Mouse (Mus musculus) intestine, postnatal 0 days (tissue): ENCODE results near the gene Rab8b. TPM values are rescaled to one million over a fixed set of nuclear protein-coding genes. Genes with fewer than 3 reads are reported as not detected.
"Not testable (repeated sequence)": the region's sequence is repeated elsewhere in the genome, so short reads cannot be mapped to it uniquely, and the experiment has no call there.

Experiments used
- ATAC-seq: fragments of 200-750 bp; cut with Nextera tagmentation; 2 replicates; pipeline ENCODE4 v1.8.0; 2017; ENCODE audit warnings: mild to moderate bottlenecking, moderate TSS enrichment, moderate library complexity
- H3K27ac ChIP-seq: fragments of 300-500 bp; sonication (generic); 2 replicates; pipeline ENCODE4 v1.5.1; 2014; ENCODE audit warnings: mild to moderate bottlenecking, low read depth, low read length, moderate library complexity
- H3K27me3 ChIP-seq: fragments of 300-500 bp; sonication (generic); replicated peaks from 2 replicates; pipeline ENCODE4 v1.6.1; 2014; ENCODE audit warnings: low read length, mixed read lengths; ENCODE audit not compliant: control insufficient read depth, insufficient read depth
- H3K36me3 ChIP-seq: fragments of 300-500 bp; sonication (generic); 2 replicates; pipeline ENCODE4 v1.6.1; 2014; ENCODE audit warnings: mild to moderate bottlenecking, moderate library complexity; ENCODE audit not compliant: control insufficient read depth, insufficient read depth
- H3K4me1 ChIP-seq: fragments of 300-500 bp; sonication (generic); replicated peaks from 2 replicates; pipeline ENCODE4 v1.6.1; 2014; ENCODE audit warnings: antibody characterized with exemption, low read length, mixed read lengths; ENCODE audit not compliant: control insufficient read depth, insufficient read depth
- H3K4me2 ChIP-seq: fragments of 300-500 bp; sonication (generic); replicated peaks from 2 replicates; pipeline ENCODE4 v1.6.1; 2014; ENCODE audit warnings: low read depth, mild to moderate bottlenecking, moderate library complexity
- H3K4me3 ChIP-seq: fragments of 300-500 bp; sonication (generic); 2 replicates; pipeline ENCODE4 v1.5.1; 2014; ENCODE audit warnings: low read depth, low read length
- H3K9ac ChIP-seq: fragments of 300-500 bp; sonication (generic); 2 replicates; pipeline ENCODE4 v1.6.1; 2014; ENCODE audit warnings: mild to moderate bottlenecking, low read depth, low read length
- H3K9me3 ChIP-seq: fragments of 300-500 bp; sonication (generic); 2 replicates; pipeline ENCODE4 v1.6.1; 2016; ENCODE audit warnings: mixed run types; ENCODE audit not compliant: control insufficient read depth
- CTCF ChIP-seq: sonication (generic); IDR thresholded peaks from 2 replicates; pipeline ENCODE4 v1.5.1; 2016; ENCODE audit warnings: low read depth, mild to moderate bottlenecking, control low read depth, antibody characterized with exemption, moderate library complexity
- WGBS: fragments of 180-500 bp; shearing (Covaris S2); extraction: QIAGEN DNeasy Blood & Tissue Kit; methylation state at CpG from one replicate; pipeline ENCODE4 v1.1.7; 2014; 5-methylcytosine and 5-hydroxymethylcytosine counted together
- polyA plus RNA-seq: library from polyadenylated mRNA; unstranded; fragments of >200 nt; fragmentation: Nextera tagmentation; extraction: Ambion mirVana; gene quantifications from 2 replicates; pipeline ENCODE4 v1.2.1, GENCODE M21; 2015

Rab8b gene
- polyA plus RNA-seq, 1 experiment from 2014 or later = 16.2 TPM

DNA sequence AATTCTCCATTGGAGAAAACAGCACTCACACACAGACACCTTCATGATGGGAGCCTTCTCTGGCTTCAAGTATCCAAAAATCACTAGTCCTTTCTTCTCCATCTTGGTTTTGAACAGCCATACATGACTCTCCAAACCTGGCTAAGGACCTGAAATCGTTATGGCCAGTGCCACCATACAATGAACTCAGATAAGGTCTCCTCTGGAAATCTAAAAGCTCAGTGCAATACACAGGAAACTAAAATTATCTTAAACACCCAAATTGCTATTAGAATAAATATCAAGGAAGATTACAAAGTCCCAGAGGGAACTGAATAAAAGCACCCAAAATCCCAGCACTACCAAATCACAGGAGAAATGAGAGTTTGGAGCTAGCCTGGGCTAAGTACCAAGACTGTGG lies 25.1 kb downstream of the Rab8b start:
- no peak overlapping the region for H3K9ac ChIP-seq
- H3K9me3 ChIP-seq = no peaks in the 10 kb centered on the region
- H3K4me1 ChIP-seq = no peaks in the 10 kb centered on the region
- no peak for TF ChIP-seq CTCF
- WGBS = 87% methylated on average over 1 of the region's 1 CpGs
- no peaks in the 10 kb centered on the region for H3K27me3 ChIP-seq
- ATAC-seq = no peak
- no peak overlapping the region for H3K27ac ChIP-seq
- H3K4me2 ChIP-seq = no peak overlapping the region
- no peaks in the 10 kb centered on the region for H3K36me3 ChIP-seq
- no peak overlapping the region for H3K4me3 ChIP-seq

DNA sequence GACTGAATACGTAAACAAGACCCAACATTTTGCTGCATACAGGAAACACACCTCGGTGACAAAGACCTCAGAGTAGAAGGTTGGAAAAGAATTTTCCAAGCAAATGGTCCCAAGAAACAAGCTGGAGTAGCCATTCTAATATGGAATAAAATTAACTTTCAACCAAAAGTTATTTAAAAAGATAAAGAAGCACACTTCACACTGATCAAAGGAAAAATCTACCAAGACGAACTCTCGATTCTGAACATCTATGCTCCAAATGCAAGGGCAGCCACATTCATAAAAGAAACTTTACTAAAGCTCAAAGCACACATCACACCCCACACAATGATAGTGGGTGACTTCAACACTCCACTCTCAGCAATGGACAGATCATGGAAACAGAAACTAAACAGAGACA lies 27.0 kb downstream of the Rab8b start:
- WGBS = 98% methylated on average over 4 of the region's 4 CpGs
- ATAC-seq, H3K4me3 ChIP-seq, H3K27me3 ChIP-seq, H3K36me3 ChIP-seq, H3K9me3 ChIP-seq, H3K4me1 ChIP-seq, H3K9ac ChIP-seq, H3K4me2 ChIP-seq, H3K27ac ChIP-seq: not testable (repeated sequence)

DNA sequence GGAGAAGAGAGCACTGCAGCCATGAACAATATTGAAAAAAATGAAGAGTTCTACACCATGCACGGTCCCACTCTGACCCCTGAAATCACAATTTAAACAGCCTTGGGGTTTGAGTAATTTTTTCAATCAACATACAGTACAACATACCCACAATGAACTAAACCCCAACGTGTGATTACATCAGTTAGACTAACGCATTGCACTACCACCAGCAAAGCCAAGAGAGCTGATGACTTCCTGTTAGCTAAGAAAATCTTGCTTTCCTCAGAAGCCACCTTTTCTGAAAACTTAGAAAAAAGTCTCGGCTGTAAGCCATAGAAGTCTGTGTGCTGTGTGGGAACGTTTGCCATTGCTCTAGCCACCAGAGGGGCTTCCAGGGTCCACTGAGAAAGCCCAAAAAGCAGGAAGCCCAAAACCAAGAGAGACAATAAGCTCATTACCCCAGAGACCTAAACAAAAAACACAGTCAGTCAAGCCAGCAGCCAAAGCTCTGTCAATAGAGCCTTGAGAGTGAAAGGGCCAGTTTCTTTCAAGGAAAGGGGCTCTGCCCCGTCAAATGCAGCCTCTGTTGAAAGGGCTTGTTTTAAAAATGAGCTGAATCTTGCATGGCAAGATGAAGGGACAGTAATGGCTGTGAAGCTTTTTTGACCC lies 31.4 kb downstream of the Rab8b start:
- no peak for TF ChIP-seq CTCF
- Histone ChIP-seq H3K27me3 (no peaks in the 10 kb centered on the region), H3K9ac (no peak overlapping the region), H3K4me3 (no peak overlapping the region), H3K27ac (no peak overlapping the region), H3K36me3 (no peaks in the 10 kb centered on the region), H3K9me3 (no peaks in the 10 kb centered on the region), H3K4me1 (peaks cover 14% of the 10 kb centered on the region; the same call in 1 of the 2 replicates), H3K4me2 (no peak overlapping the region)
- ATAC-seq = no peak
- WGBS = 53% methylated on average over 6 of the region's 6 CpGs

DNA sequence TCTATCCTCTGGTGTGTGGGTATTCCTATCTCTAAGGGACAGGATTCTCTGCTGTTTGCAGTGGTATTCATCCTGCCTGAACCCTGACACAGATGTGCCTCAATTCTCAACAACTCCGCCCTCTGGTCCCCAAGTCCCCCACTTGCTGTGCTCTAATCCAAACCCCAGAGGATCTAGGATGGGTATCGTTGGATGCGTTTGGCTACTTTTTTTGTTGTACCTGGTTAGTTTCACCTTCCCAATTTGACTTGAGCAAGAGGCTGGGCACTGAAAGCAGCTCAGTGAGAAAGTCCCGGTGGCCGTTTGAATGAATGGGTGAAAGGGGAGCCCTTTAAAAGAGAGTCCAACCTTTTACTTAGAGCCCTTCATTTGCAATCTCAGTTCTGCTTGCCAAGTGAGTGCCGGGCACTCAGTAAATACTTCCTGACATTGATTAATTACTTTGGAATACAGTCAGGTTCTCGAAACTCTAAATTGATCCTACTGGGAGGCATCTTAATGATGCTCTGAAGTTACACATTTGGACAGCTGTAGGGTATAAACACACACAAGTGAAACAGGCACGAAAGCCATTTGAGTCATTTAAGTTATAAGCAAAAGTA lies 32.1 kb downstream of the Rab8b start:
- Histone ChIP-seq H3K4me1 (peaks cover 14% of the 10 kb centered on the region; the same call in 1 of the 2 replicates), H3K27me3 (no peaks in the 10 kb centered on the region), H3K4me2 (no peak overlapping the region), H3K9ac (no peak overlapping the region), H3K27ac (no peak overlapping the region), H3K4me3 (no peak overlapping the region), H3K36me3 (no peaks in the 10 kb centered on the region), H3K9me3 (no peaks in the 10 kb centered on the region)
- no peak for TF ChIP-seq CTCF
- ATAC-seq = no peak
- 43% methylated on average over 8 of the region's 8 CpGs for WGBS

DNA sequence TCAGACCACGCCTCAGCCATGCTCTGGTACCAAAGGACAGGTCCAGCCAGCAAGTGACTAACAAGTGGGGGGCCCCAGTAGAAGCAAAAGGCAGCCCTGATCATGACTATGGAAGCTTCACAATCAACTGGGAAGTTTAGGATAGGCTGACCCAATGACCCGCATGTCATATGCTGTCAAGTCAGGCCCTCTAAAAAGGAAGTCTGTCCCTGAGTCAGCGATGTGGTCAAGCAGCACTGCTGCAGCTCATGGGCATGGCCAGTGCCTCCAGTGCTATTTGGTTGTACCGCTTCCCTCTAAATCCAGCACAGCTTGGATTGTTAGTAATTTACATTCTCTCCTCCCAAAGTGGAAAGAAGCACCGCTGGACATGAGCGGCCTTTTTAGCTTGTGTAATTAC lies 32.7 kb downstream of the Rab8b start:
- no peak overlapping the region for H3K9ac ChIP-seq
- 75% methylated on average over 6 of the region's 6 CpGs for WGBS

DNA sequence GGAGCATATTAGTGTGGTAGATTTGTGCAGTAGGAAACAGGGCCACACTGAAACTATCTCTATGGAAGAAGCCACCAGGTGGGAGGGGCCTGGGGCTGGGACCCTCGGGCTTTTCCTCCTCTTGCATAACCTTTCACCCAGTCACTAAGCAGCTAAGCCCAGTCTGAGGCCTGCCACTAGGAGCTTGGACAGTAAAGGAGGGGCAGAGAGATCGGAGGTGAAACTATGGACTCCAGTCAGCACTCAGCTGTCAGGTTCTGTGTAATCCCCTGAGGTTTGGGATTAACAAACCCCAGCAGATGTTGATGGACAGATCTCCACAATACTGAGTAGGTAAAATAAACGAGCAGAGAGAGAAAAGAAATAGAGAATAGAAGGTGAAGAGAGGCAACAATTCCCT lies 33.1 kb downstream of the Rab8b start:
- WGBS = 33% methylated on average over 3 of the region's 3 CpGs
- Histone ChIP-seq H3K27ac (peak overlapping the region; percentile 41; the same call in 1 of the 2 replicates), H3K9ac (no peak overlapping the region), H3K27me3 (no peaks in the 10 kb centered on the region), H3K36me3 (no peaks in the 10 kb centered on the region), H3K4me2 (no peak overlapping the region), H3K9me3 (no peaks in the 10 kb centered on the region), H3K4me3 (no peak overlapping the region), H3K4me1 (peaks cover 14% of the 10 kb centered on the region; the same call in 1 of the 2 replicates)
- TF ChIP-seq CTCF = no peak
- peak; percentile 41; the same call in 1 of the 2 replicates for ATAC-seq

More for the DNA sequence above, 32.7 kb downstream of the Rab8b start:
- no peaks in the 10 kb centered on the region for H3K27me3 ChIP-seq
- no peak overlapping the region for H3K4me2 ChIP-seq
- TF ChIP-seq CTCF = no peak
- H3K4me3 ChIP-seq = no peak overlapping the region
- peaks cover 14% of the 10 kb centered on the region; the same call in 1 of the 2 replicates for H3K4me1 ChIP-seq
- H3K36me3 ChIP-seq = no peaks in the 10 kb centered on the region
- peak overlapping the region; percentile 41; the same call in 1 of the 2 replicates for H3K27ac ChIP-seq
- peak; percentile 59 for ATAC-seq
- no peaks in the 10 kb centered on the region for H3K9me3 ChIP-seq
